34 mouse cellular contexts compared by ENCODE assay signal in genomic region chr8:89855556-89855955, GRCm38 (mm10).
DNase-seq lines count a peak whose midpoint lies in the region; ATAC-seq and TF ChIP-seq lines count a peak whose summit lies in the region.
"Had no signal": no experiment of that assay in that cellular context is flagged by ENCODE, and none has a peak within 500 bp of the region (broad histone marks: within the 10 kb centered on the region; RNA-seq: fewer than 3 reads in every experiment).

No protein-coding gene starts in this region.

- H3K27ac ChIP-seq in cerebellum, adult 2 months (ENCODE audit: insufficient read depth, low read length): no peak overlapping the region
- H3K27ac ChIP-seq in hindbrain, embryonic 14.5 days: no peak overlapping the region
- H3K27ac ChIP-seq in hindbrain, embryonic 12.5 days: no peak overlapping the region
- H3K27ac ChIP-seq: embryonic facial prominence, embryonic 12.5 days; heart, embryonic 10.5 days; heart, embryonic 15.5 days; hindbrain, embryonic 13.5 days; kidney, embryonic 15.5 days; liver, embryonic 14.5 days; neural tube, embryonic 12.5 days; stomach, postnatal 0 days had no signal

- TF ChIP-seq CTCF in cerebellum, adult 2 months (IDR thresholded peaks at IDR 0.05; ENCODE audit: borderline replicate concordance, insufficient read depth, low read depth, low read length): no peak

- no peak overlapping the region for H3K4me2 ChIP-seq in hindbrain, embryonic 14.5 days (replicated peaks)
- H3K4me2 ChIP-seq in hindbrain, embryonic 12.5 days (replicated peaks): no peak overlapping the region
- H3K4me2 ChIP-seq: embryonic facial prominence, embryonic 12.5 days; heart, embryonic 15.5 days; hindbrain, embryonic 13.5 days; kidney, embryonic 15.5 days; midbrain, embryonic 11.5 days; neural tube, embryonic 12.5 days had no signal

- no peaks in the 10 kb centered on the region for H3K27me3 ChIP-seq in cerebellum, adult 2 months (ENCODE audit: control insufficient read depth, insufficient read depth, low read length)
- no peaks in the 10 kb centered on the region for H3K27me3 ChIP-seq in hindbrain, embryonic 14.5 days (ENCODE audit: control insufficient read depth, insufficient read depth, low read length)
- H3K27me3 ChIP-seq in hindbrain, embryonic 12.5 days: no peaks in the 10 kb centered on the region
- H3K27me3 ChIP-seq: embryonic facial prominence, embryonic 12.5 days; heart, embryonic 15.5 days; hindbrain, embryonic 13.5 days; kidney, embryonic 15.5 days; neural tube, embryonic 12.5 days had no signal

- 16% methylated on average over 5 of the region's 5 CpGs for WGBS in cerebellum, adult 2 months
- WGBS in hindbrain, embryonic 14.5 days: 64% methylated on average over 5 of the region's 5 CpGs
- 82% methylated on average over 5 of the region's 5 CpGs for WGBS in hindbrain, embryonic 12.5 days

- H3K9ac ChIP-seq in hindbrain, embryonic 14.5 days: no peak overlapping the region
- H3K9ac ChIP-seq in hindbrain, embryonic 12.5 days: no peak overlapping the region
- H3K9ac ChIP-seq: embryonic facial prominence, embryonic 12.5 days; heart, embryonic 15.5 days; hindbrain, embryonic 13.5 days; kidney, embryonic 15.5 days; liver, embryonic 14.5 days; neural tube, embryonic 12.5 days had no signal

- intact Hi-C loops in left cerebral cortex, postnatal 4 days (cut with DNase I): no loop called here

- TF ChIP-seq POLR2A in cerebellum, adult 2 months (IDR thresholded peaks at IDR 0.05; ENCODE audit: borderline replicate concordance, insufficient read depth, low read length): no peak

- peak; percentile 69 to 80 for DNase-seq in cerebellum, postnatal 10 days
- no peak for DNase-seq in cerebellum, adult 2 months
- DNase-seq in hindbrain, embryonic 14.5 days (ENCODE audit: low spot score): peak; percentile 47
- DNase-seq in left cerebral cortex, postnatal 4 days: peak; percentile 58
- DNase-seq in left cerebral cortex, adult 11 months (ENCODE audit: low spot score): no peak
- DNase-seq in right cerebral cortex, postnatal 25 days: peak; percentile 19
- no peak for DNase-seq in right cerebral cortex, postnatal 36 days (ENCODE audit: low spot score in 2 of 2)
- DNase-seq: adrenal gland, adult 8-10 months; cerebellum, adult 11-12 months; embryo, embryonic 11 days; gastrocnemius, postnatal 25 days; heart, adult 11 months; kidney, adult 11 months; kidney, postnatal 36 days; liver; lung, adult 2 months; lung, postnatal 14 days; right cerebral cortex, postnatal 4 days; thymus, adult 18-20 months; thymus, postnatal 25 days had no signal

- ATAC-seq in hindbrain, embryonic 14.5 days (ENCODE audit: low FRiP score): no peak
- no peak for ATAC-seq in hindbrain, embryonic 12.5 days (ENCODE audit: low FRiP score)
- ATAC-seq: inflammation-experienced regulatory T-cells, adult 6 months; midbrain, embryonic 16.5 days had no signal

- H3K4me1 ChIP-seq in cerebellum, adult 2 months (ENCODE audit: control insufficient read depth, insufficient read depth, low read length): no peaks in the 10 kb centered on the region
- peaks cover 5% of the 10 kb centered on the region for H3K4me1 ChIP-seq in hindbrain, embryonic 14.5 days (replicated peaks; ENCODE audit: control insufficient read depth, insufficient read depth, low read length)
- no peaks in the 10 kb centered on the region for H3K4me1 ChIP-seq in hindbrain, embryonic 12.5 days
- H3K4me1 ChIP-seq: embryonic facial prominence, embryonic 12.5 days; heart, embryonic 10.5 days; heart, embryonic 15.5 days; kidney, embryonic 15.5 days; neural tube, embryonic 12.5 days had no signal

- no peaks in the 10 kb centered on the region for H3K36me3 ChIP-seq in hindbrain, embryonic 14.5 days (replicated peaks; ENCODE audit: control insufficient read depth, insufficient read depth)
- H3K36me3 ChIP-seq in hindbrain, embryonic 12.5 days: no peaks in the 10 kb centered on the region
- H3K36me3 ChIP-seq: embryonic facial prominence, embryonic 12.5 days; G1E; heart, embryonic 10.5 days; heart, embryonic 15.5 days; hindbrain, embryonic 13.5 days; kidney, embryonic 15.5 days; neural tube, embryonic 12.5 days had no signal

- no peaks in the 10 kb centered on the region for H3K9me3 ChIP-seq in hindbrain, embryonic 14.5 days (ENCODE audit: control insufficient read depth, low read length)
- no peaks in the 10 kb centered on the region for H3K9me3 ChIP-seq in hindbrain, embryonic 12.5 days (replicated peaks)
- H3K9me3 ChIP-seq: embryonic facial prominence, embryonic 12.5 days; heart, embryonic 10.5 days; heart, embryonic 15.5 days; hindbrain, embryonic 13.5 days; kidney, embryonic 15.5 days; neural tube, embryonic 12.5 days had no signal

- H3K4me3 ChIP-seq in cerebellum, adult 2 months (replicated peaks; ENCODE audit: insufficient read depth, low read depth, low read length): no peak overlapping the region
- H3K4me3 ChIP-seq in hindbrain, embryonic 14.5 days (replicated peaks; ENCODE audit: low read length): no peak overlapping the region
- H3K4me3 ChIP-seq in hindbrain, embryonic 12.5 days: no peak overlapping the region
- H3K4me3 ChIP-seq: embryonic facial prominence, embryonic 12.5 days; heart, embryonic 10.5 days; heart, embryonic 15.5 days; hindbrain, embryonic 13.5 days; kidney, embryonic 15.5 days; myocyte; neural tube, embryonic 12.5 days had no signal

Comparison
In these comparisons a context has a peak if more than half of its experiments do, and no peak if none do; other contexts are left out.
1. DNase-seq: peak in cerebellum, postnatal 10 days (2 of 2), hindbrain, embryonic 14.5 days (single experiment), left cerebral cortex, postnatal 4 days (single experiment) and right cerebral cortex, postnatal 25 days (single experiment); none in cerebellum, adult 2 months (0 of 2), left cerebral cortex, adult 11 months (single experiment) and right cerebral cortex, postnatal 36 days (0 of 2).